Mouse (Mus musculus) CH12.LX (cell line): Measurements from ENCODE around the gene Traf3ip2. TPM values are rescaled to one million over a fixed set of nuclear protein-coding genes. Genes with fewer than 3 reads are reported as not detected.

Experiments
- DNase-seq: peaks from one replicate; pipeline ENCODE4 v3.0.0-alpha.2; 2013; ENCODE audit errors: extremely low read depth
- H3K27ac ChIP-seq: 2 replicates; pipeline ENCODE4 v1.5.1; 2012; ENCODE audit warnings: low read depth, mild to moderate bottlenecking, control low read depth, moderate library complexity; ENCODE audit not compliant: insufficient read depth
- H3K27me3 ChIP-seq: replicated peaks from 2 replicates; pipeline ENCODE3; 2012; ENCODE audit warnings: inconsistent platforms
- H3K36me3 ChIP-seq, 2 experiments: replicated peaks in 1 of 2; 2 replicates each; pipeline versions ENCODE3 to v1.6.1; 2012; ENCODE audit warnings: inconsistent platforms in 1 of 2, low read length in 1 of 2, mild to moderate bottlenecking in 1 of 2, mixed read lengths in 1 of 2, moderate library complexity in 1 of 2; ENCODE audit not compliant: control insufficient read depth in 1 of 2, insufficient read depth in 1 of 2
- H3K4me1 ChIP-seq, 2 experiments: 2 replicates each; pipeline ENCODE4 v1.6.1; 2012; ENCODE audit warnings: inconsistent platforms in 1 of 2, moderate library complexity in 1 of 2; ENCODE audit not compliant: insufficient read depth in 2 of 2, control insufficient read depth in 1 of 2
- H3K4me2 ChIP-seq: 2 replicates; pipeline ENCODE4 v1.6.1; 2012; ENCODE audit warnings: low read depth, mild to moderate bottlenecking, control low read depth; ENCODE audit not compliant: poor library complexity, insufficient read depth, severe bottlenecking
- H3K4me3 ChIP-seq, 3 experiments: fragments of 150-350 bp in 1 of 3; sonication (generic) in 1 of 3; replicated peaks in 1 of 3; 2 replicates each; pipeline versions ENCODE3 to v1.5.1; 2011 to 2012; ENCODE audit warnings: low read depth in 2 of 3, low read length in 2 of 3, mild to moderate bottlenecking in 2 of 3, moderate library complexity in 2 of 3, control low read depth in 1 of 3, improper control_type of control experiment in 1 of 3, inconsistent platforms in 1 of 3, mixed read lengths in 1 of 3; ENCODE audit not compliant: poor library complexity in 1 of 3
- H3K79me2 ChIP-seq: replicated peaks from 2 replicates; pipeline ENCODE4 v1.6.1; 2012; ENCODE audit warnings: mild to moderate bottlenecking, moderate library complexity; ENCODE audit not compliant: control insufficient read depth, poor library complexity, insufficient read depth, severe bottlenecking; ENCODE audit errors: extremely low read depth
- H3K9ac ChIP-seq: 2 replicates; pipeline ENCODE4 v1.6.1; 2012; ENCODE audit warnings: low read depth, mild to moderate bottlenecking, control low read depth, moderate library complexity; ENCODE audit not compliant: insufficient read depth
- H3K9me3 ChIP-seq: replicated peaks from 2 replicates; pipeline ENCODE3; 2012; ENCODE audit warnings: low read length, inconsistent platforms, mixed read lengths
- E2F4 ChIP-seq: IDR thresholded peaks from 2 replicates; pipeline ENCODE4 v1.6.1; 2011; ENCODE audit warnings: low read depth, low read length, improper control_type of control experiment; ENCODE audit not compliant: insufficient replicate concordance
- EP300 ChIP-seq: IDR thresholded peaks from 2 replicates; pipeline ENCODE4 v1.6.1; 2011; ENCODE audit warnings: low read length, improper control_type of control experiment
- HCFC1 ChIP-seq: IDR thresholded peaks from 2 replicates; pipeline ENCODE4 v1.6.1; 2012; ENCODE audit warnings: low read depth, mild to moderate bottlenecking, inconsistent platforms, low read length, improper control_type of control experiment
- JUN ChIP-seq: IDR thresholded peaks from 2 replicates; pipeline ENCODE4 v1.6.1; 2011; ENCODE audit warnings: low read depth, mild to moderate bottlenecking, low read length, improper control_type of control experiment, moderate library complexity; ENCODE audit not compliant: insufficient read depth
- KAT2A ChIP-seq: IDR thresholded peaks from 2 replicates; pipeline ENCODE4 v1.6.1; 2012; ENCODE audit warnings: low read length, improper control_type of control experiment, inconsistent platforms; ENCODE audit not compliant: insufficient replicate concordance
- MAX ChIP-seq: IDR thresholded peaks from 2 replicates; pipeline ENCODE4 v1.6.1; 2011; ENCODE audit warnings: low read length, improper control_type of control experiment
- MAZ ChIP-seq: IDR thresholded peaks from 2 replicates; pipeline ENCODE4 v1.6.1; 2012; ENCODE audit warnings: low read depth, mild to moderate bottlenecking, inconsistent platforms, low read length, improper control_type of control experiment, moderate library complexity
- MEF2A ChIP-seq: IDR thresholded peaks from 2 replicates; pipeline ENCODE4 v1.6.1; 2014; ENCODE audit warnings: low read depth, mild to moderate bottlenecking, inconsistent platforms, low read length, improper control_type of control experiment, borderline replicate concordance
- NELFE ChIP-seq: IDR thresholded peaks from 2 replicates; pipeline ENCODE4 v1.6.1; 2011; ENCODE audit warnings: low read depth, low read length, improper control_type of control experiment
- NRF1 ChIP-seq: IDR thresholded peaks from 2 replicates; pipeline ENCODE4 v1.6.1; 2014; ENCODE audit warnings: low read depth, mild to moderate bottlenecking, inconsistent platforms, low read length, improper control_type of control experiment, moderate library complexity
- PAX5 ChIP-seq: IDR thresholded peaks from 2 replicates; pipeline ENCODE4 v1.6.1; 2012; ENCODE audit warnings: low read length, inconsistent platforms, mixed read lengths
- POLR2AphosphoS2 ChIP-seq: IDR thresholded peaks from 2 replicates; pipeline ENCODE4 v1.6.1; 2011; ENCODE audit warnings: low read depth, low read length, improper control_type of control experiment
- SMC3 ChIP-seq: IDR thresholded peaks from 2 replicates; pipeline ENCODE4 v1.6.1; 2011; ENCODE audit warnings: low read depth, low read length, improper control_type of control experiment
- TBP ChIP-seq: conservative IDR thresholded peaks from 2 replicates; pipeline ENCODE4 v1.6.1; 2011; ENCODE audit warnings: low read depth, low read length, improper control_type of control experiment
- USF1 ChIP-seq: IDR thresholded peaks from 2 replicates; pipeline ENCODE4 v1.6.1; 2014; ENCODE audit warnings: low read depth, mild to moderate bottlenecking, inconsistent platforms, low read length, improper control_type of control experiment
- ZKSCAN1 ChIP-seq: IDR thresholded peaks from 2 replicates; pipeline ENCODE4 v1.6.1; 2012; ENCODE audit warnings: low read depth, inconsistent platforms, low read length, improper control_type of control experiment, borderline replicate concordance
- ZMIZ1 ChIP-seq: IDR thresholded peaks from 2 replicates; pipeline ENCODE4 v1.6.1; 2012; ENCODE audit warnings: low read depth, mild to moderate bottlenecking, inconsistent platforms, low read length, improper control_type of control experiment
- ZNF384 ChIP-seq: IDR thresholded peaks from 2 replicates; pipeline ENCODE4 v1.6.1; 2012; ENCODE audit warnings: low read depth, low read length, improper control_type of control experiment, inconsistent platforms
- dilution Hi-C: fragments of 300-500 bp; cut with MboI; formaldehyde crosslinking; loops from 2 replicates; pipeline ENCODE4 v1.14.3; 2020; ENCODE audit warnings: low sequenced_read_pairs; ENCODE audit not compliant: extremely low pct_unique_long_range_greater_than_20kb, extremely low pct_ligation_motif_present
- in situ Hi-C: fragments of 300-500 bp; cut with MboI; formaldehyde crosslinking; loops from 3 replicates; pipeline ENCODE4 v1.14.3; 2019; ENCODE audit warnings: low sequenced_read_pairs, low pct_ligation_motif_present, low pct_unique_long_range_greater_than_20kb, mixed read lengths
- polyA plus RNA-seq: library from polyadenylated mRNA; unstranded; fragments of >175 nt; gene quantifications from 2 replicates; pipeline ENCODE4 v1.2.1, GENCODE M21; 2012; ENCODE audit warnings: low read depth; ENCODE audit not compliant: insufficient read length
- total RNA-seq, 2 experiments: library from RNA; depleted of rRNA; stranded (reverse); fragments of 300-350 nt in 1 of 2; fragments of >200 nt in 1 of 2; gene quantifications; 2 replicates each; pipeline ENCODE4 v1.2.3; 2012 to 2014

The Traf3ip2 gene
- total and polyA plus RNA-seq, 3 experiments = 9.2 to 23.4 (median 15.6) TPM

GRCm38 (mm10) chr10:39594716-39595115, 18.0 kb upstream of the Traf3ip2 start:
- Histone ChIP-seq H3K4me3 (no peak overlapping the region), H3K36me3 (no peaks in the 10 kb centered on the region)
- dilution Hi-C loops = no loop called here
- TF ChIP-seq KAT2A (no peak), MAX (no peak), ZKSCAN1 (no peak), NRF1 (no peak), MAZ (no peak), ZNF384 (no peak)
- TF ChIP-seq, all 38 proteins: peak for 0
- Histone ChIP-seq H3K79me2 (no peaks in the 10 kb centered on the region), H3K27me3 (no peaks in the 10 kb centered on the region), H3K27ac (no peak overlapping the region), H3K4me2 (no peak overlapping the region), H3K9me3 (peaks cover 17% of the 10 kb centered on the region), H3K4me1 (peaks cover 3 to 4% of the 10 kb centered on the region in 2 experiments; a peak in 1 of 4 replicates), H3K9ac (no peak overlapping the region)
- in situ Hi-C loops = no loop called here
- DNase-seq = no peak

- H3K4me3 ChIP-seq = no peak overlapping the region
Measured at GRCm38 (mm10) chr10:39595862-39596261, 16.9 kb upstream of the Traf3ip2 start.

GRCm38 (mm10) chr10:39597116-39597791, 15.5 kb upstream of the Traf3ip2 start:
- in situ Hi-C loops = no loop called here
- no peak for TF ChIP-seq ZNF384
- no peak for TF ChIP-seq ZMIZ1
- TF ChIP-seq HCFC1 = no peak
- TF ChIP-seq EP300 = no peak
- TF ChIP-seq TBP = no peak
- TF ChIP-seq JUN = no peak
- no peak for TF ChIP-seq POLR2AphosphoS2
- no peak for TF ChIP-seq MEF2A
- TF ChIP-seq SMC3 = no peak
- no peak for TF ChIP-seq PAX5
- no peak for TF ChIP-seq E2F4
- no peak for TF ChIP-seq USF1
- no peak for TF ChIP-seq NELFE
- TF ChIP-seq ZKSCAN1 = no peak
- H3K9ac ChIP-seq = no peak overlapping the region
- no peaks in the 10 kb centered on the region for H3K36me3 ChIP-seq
- no peak for DNase-seq
- peaks cover 17% of the 10 kb centered on the region for H3K9me3 ChIP-seq
- H3K4me2 ChIP-seq = no peak overlapping the region
- dilution Hi-C loops = no loop called here
- no peak overlapping the region for H3K27ac ChIP-seq
- no peaks in the 10 kb centered on the region for H3K27me3 ChIP-seq
- peaks cover 0 to 18% of the 10 kb centered on the region in 2 experiments; a peak in 2 of 4 replicates for H3K4me1 ChIP-seq
- no peak overlapping the region for H3K4me3 ChIP-seq
- H3K79me2 ChIP-seq = no peaks in the 10 kb centered on the region

More at GRCm38 (mm10) chr10:39595862-39596261, 16.9 kb upstream of the Traf3ip2 start:
- H3K9me3 ChIP-seq = peaks cover 17% of the 10 kb centered on the region
- DNase-seq = no peak
- H3K79me2 ChIP-seq = no peaks in the 10 kb centered on the region
- no peak overlapping the region for H3K9ac ChIP-seq
- H3K4me2 ChIP-seq = no peak overlapping the region
- H3K36me3 ChIP-seq = no peaks in the 10 kb centered on the region
- dilution Hi-C loops = no loop called here
- H3K27ac ChIP-seq = no peak overlapping the region
- in situ Hi-C loops = no loop called here
- TF ChIP-seq HCFC1 (no peak), NRF1 (no peak)
- H3K27me3 ChIP-seq = no peaks in the 10 kb centered on the region
- H3K4me1 ChIP-seq = peaks cover 0 to 14% of the 10 kb centered on the region in 2 experiments; a peak in 2 of 4 replicates
